Mouse (Mus musculus) adrenal gland, postnatal 36 days (tissue): ENCODE data around the gene Scyl2. TPM values are rescaled to one million over a fixed set of nuclear protein-coding genes. Genes with fewer than 3 reads are reported as not detected.
A peak's percentile ranks its signal among the peaks of the same experiment; 100 is the strongest.
"Not testable (repeated sequence)": the region's sequence is repeated elsewhere in the genome, so short reads cannot be mapped to it uniquely, and the experiment has no call there.

Source experiments
- DNase-seq, 2 experiments: peaks; one replicate each; pipeline ENCODE4 v3.0.0; 2021; ENCODE audit warnings: mixed read lengths in 1 of 2
- long read RNA-seq, 2 experiments: library from polyadenylated mRNA; stranded (forward); transcript quantifications; one replicate each; pipeline ENCODE4 v2.0.0; 2021; ENCODE audit warnings: borderline sequencing depth in 2 of 2
- total RNA-seq, 2 experiments: library from RNA; stranded (reverse); gene quantifications; 2 replicates each; pipeline ENCODE4 v1.2.3; 2021

The Scyl2 gene
- total RNA-seq: 10 to 100 TPM; 43.8 to 47.6 TPM
- long read RNA-seq, experiment 1, full-length matches to known transcripts: 3 of 9 reads
- long read RNA-seq, experiment 1, partial matches to known transcripts: 1 of 9 reads
- long read RNA-seq, experiment 1, other reads (novel, unspliced or antisense): 5 of 9 reads
- long read RNA-seq, experiment 2, partial matches to known transcripts: 1 of 2 reads
- long read RNA-seq, experiment 2, other reads (novel, unspliced or antisense): 1 of 2 reads

DNA sequence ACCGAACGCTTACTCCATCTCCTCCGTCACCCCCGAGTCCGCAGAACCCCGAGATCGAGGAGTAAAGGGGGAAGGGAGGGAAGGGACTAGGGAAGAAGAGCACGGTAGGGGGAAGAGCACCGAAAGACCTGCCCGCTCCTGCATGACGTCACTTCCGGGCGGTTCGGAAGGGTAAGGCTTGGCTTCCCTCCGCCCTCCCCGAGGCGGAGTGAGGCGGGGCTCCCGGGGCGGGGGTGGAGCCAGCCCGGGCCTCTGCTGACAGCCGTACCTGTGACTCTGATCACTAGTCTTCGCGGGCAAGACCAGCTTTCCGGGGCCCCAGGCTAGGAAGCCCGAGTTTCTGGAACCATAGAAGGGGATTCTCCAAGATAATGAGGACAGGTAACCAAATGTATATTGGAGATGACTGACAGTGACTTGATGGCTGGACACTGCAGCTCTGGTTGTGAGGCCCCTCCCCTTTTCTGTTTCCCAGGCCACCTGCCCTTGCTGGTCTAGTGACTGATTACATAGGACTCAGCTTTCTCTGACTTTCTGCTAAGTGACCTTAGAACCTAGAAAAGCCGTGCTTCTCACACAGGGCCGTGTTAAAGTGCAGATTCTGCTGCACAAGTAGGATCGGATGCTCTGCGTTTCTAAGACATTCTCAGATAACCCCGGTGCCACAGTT lies at the start of gene Scyl2:
TSS of gene Scyl2 (minus strand) at position 147 of the 670 bp plus-strand sequence.
- DNase-seq: peak; percentile 97 to 99

DNA sequence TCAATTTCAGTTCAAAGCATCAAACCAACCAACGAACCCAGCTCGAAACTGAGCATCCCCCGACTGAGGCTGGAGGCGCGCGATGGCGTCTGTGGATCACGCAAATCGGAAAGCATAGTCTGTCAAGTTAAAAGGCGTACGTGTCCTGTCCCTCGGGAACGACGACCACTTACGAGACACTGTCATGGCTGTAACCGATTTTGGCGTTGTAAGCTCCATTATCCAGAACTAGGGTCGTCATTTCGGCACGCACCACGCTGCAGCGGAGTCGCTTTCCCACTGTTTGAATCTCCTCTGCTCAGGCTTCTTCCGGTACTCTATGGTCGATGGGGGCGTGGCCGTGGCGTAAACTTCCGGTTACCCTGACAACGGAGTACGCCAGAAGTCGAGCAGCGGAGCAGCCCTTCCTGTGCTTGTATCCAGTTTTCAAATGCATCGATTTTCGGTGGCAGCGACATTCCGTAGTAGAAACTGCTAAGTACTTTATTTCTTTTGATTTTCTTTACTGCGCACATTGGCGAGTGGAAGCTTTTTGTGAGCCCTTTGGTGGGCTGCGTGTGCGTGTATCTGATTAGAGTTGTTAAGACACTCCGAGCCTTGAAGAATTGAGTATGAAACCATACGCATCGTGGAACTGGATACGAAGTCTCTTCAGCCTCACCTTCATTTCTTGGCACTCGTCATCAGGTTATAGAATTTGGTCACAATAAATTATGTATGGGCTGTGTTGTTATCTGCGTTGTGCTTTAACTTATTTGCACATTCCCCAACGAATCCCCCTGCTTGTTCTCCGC lies 46.1 kb upstream of the Scyl2 start, which contains the start of gene Actr6:
TSS of gene Actr6 (minus strand) at position 295 of the 794 bp plus-strand sequence.
- peak; percentile 94 to 95 for DNase-seq

- DNase-seq: no peak
Observed at GRCm38 (mm10) chr10:89731341-89731740, 45.3 kb upstream of the Scyl2 start.

GRCm38 (mm10) chr10:89730386-89730785 lies 44.3 kb upstream of the Scyl2 start:
- no peak for DNase-seq

DNA sequence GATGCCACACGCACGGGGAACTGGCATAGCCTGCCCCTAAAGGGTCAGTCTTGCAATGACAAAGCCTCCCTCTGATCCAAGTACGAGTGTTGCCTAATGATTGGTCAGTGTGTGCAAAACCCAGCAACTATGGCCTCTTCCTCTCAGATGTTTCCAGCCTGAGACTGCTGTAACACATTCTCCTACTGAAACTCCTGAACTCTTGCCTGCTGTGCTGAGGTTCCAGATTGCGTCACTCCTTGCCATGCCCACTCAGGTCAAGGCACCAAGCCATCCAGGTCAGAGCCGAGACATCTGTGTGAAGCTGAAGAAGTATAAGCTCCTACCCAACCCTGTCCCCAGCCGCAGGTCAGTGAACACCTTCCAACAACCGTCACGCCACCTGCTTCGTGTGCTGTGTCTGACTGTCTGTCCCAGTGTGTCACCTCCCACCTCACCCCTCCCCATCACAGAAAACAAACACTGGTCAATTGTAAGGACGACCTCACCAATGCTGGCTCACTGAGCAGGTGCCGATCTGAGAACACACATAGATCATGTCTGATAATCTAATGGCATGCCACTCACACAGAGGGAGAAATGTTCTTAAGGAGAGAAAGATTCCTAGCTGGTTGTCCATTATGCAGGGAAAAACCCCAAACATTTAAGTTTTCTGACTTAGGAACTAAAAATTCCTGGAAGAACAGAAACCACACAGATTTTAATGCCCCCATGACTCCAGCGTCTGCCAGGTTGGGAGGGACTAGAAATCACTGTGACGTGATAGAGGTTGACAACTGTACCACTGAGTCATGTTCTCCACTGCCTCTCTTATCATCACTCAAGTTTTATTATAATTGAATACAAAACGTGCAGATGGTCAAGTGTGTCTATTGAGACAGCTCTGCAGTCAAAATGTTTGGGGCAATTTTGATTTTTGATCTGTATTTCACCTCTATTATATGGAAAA lies 36.4 kb upstream of the Scyl2 start:
- peak; percentile 46 to 57 for DNase-seq

DNA sequence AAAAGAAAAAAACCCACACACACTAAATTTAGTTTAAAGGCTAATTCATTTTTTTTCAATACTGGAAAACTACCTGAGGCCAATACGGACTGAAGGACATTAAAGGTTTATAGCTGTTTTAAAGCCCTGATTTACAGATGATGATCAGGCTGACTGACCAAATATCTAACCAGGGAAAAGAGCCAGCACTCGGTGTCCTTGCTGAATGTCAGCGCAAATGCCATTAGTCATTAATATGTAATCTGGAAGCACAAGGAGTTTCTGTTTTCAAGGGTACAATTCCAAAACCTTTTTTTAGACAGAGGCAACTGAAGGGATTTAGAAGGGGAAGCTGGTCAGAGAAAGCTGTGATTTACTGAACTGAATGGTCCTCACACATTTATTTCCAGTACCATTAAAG lies 34.7 kb upstream of the Scyl2 start:
- peak; percentile 75 to 77 for DNase-seq

- no peak for DNase-seq
Observed at GRCm38 (mm10) chr10:89720252-89720651, 34.2 kb upstream of the Scyl2 start.

DNA sequence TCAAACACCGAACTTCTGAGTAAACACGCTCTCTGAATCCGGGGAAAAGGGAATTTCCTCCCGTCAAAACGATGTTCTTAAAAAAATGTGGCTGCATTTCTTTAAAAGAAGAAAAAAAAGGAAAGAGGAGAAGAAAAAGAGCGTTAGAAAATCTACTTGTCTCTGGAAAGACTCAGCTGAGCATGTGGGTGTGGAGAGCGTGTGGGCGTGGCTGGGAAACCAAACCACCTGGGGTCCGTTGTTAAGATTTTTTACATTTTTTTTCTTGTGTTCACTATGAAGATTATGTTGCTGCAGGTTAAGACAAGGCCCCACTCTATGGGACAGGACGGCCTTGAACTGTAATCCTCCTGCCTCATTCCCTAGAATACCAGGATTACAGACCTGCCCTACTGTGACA lies 28.8 kb upstream of the Scyl2 start:
- DNase-seq: no peak

DNA sequence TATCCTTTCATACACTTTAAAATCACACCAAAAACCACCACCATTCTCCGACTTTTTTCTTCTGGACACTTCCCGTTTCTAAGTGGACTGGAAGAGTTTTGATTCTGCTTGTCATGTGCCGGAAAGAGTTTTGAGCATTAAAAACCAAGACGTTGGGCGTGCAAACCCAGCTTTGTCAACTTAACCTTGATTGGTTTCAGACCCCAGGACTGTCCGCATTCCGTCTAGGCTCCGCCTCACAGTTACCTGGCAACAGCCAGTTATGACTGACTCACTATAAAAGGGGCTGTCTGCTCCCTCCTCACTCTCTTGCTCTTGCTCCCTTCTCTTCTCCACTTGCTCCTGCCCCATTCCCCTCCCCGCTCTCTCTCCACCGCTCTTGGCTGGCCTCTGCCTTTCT lies 22.6 kb upstream of the Scyl2 start:
- DNase-seq: peak; percentile 41 to 47

GRCm38 (mm10) chr10:89707397-89707796 lies 21.3 kb upstream of the Scyl2 start:
- DNase-seq: no peak

DNA sequence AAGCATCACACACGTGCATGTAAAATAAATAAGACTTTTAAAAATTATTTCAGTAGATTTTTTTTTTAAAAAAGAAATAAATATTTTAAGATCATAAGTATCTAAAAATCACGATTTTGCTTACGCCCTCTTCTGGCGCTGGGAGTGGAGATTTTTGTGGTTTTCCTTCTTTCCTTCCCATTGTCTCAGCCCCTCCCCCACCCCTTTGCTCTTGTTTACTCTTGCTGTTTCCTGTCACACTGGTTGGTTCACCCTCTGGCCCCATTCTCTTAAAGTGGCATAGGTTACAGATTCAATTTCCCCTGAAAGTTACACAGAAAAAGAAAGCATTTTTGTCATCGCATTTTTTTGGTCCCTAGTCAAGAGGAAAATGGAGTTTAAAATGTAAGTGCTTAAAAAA lies 17.0 kb upstream of the Scyl2 start:
- no peak for DNase-seq

DNA sequence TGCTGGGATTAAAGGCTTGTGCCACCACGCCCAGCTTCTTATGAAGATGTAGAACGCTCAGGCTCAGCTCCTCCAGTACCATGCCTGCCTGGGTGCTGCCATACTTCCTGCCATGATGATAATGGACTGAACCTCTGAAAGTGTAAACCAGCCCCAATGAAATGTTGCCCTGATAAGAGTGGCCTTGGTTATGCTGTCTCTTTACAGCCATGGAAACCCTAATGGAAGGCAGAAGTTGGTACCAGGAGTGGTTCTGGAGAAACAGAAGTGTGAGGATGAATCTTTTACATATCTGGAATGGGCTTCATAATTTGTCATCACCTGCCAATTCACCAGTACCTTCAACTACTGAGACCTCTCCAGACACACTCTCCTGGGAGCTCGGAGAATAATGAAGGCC lies 11.9 kb upstream of the Scyl2 start:
- DNase-seq: no peak

- DNase-seq: not testable (repeated sequence)
Observed at GRCm38 (mm10) chr10:89696270-89696669, 10.2 kb upstream of the Scyl2 start.

DNA sequence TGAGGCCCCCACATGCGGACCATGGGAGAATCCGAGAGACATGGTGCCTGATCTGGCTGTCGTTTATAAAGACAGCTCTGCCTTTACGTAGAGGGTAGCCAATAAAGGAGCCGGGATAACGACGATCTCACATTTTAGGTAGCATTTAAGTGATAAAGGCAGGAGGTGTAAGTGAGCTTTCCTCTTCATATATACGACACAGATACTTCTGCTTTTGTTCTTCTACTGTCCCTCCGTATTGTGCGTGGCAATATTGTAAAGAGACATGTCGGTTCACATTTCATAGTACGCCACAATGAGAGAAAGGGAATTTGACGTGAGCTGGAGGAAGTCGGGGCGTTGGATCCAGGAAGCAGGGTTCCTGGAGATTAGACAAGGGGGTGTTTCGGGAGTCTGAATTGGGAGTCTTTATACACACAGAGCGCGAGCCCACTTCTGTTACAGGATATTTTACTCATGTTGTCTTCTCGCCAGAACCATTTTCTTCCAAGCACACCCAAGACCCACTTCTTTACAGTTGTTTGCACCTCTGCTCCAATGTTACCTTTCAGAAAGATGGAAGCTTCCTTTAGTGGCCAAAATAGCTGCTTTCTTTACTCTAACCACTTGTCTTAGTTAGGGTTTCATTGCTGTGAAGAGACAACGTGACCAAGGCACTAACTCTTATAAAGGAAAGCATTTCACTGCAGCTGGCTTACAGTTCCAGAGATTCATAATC lies 9.3 kb upstream of the Scyl2 start:
- DNase-seq: no peak

GRCm38 (mm10) chr10:89690021-89690420 lies 3.9 kb upstream of the Scyl2 start:
- no peak for DNase-seq

GRCm38 (mm10) chr10:89687455-89687854 lies 1.4 kb upstream of the Scyl2 start:
- DNase-seq: no peak

DNA sequence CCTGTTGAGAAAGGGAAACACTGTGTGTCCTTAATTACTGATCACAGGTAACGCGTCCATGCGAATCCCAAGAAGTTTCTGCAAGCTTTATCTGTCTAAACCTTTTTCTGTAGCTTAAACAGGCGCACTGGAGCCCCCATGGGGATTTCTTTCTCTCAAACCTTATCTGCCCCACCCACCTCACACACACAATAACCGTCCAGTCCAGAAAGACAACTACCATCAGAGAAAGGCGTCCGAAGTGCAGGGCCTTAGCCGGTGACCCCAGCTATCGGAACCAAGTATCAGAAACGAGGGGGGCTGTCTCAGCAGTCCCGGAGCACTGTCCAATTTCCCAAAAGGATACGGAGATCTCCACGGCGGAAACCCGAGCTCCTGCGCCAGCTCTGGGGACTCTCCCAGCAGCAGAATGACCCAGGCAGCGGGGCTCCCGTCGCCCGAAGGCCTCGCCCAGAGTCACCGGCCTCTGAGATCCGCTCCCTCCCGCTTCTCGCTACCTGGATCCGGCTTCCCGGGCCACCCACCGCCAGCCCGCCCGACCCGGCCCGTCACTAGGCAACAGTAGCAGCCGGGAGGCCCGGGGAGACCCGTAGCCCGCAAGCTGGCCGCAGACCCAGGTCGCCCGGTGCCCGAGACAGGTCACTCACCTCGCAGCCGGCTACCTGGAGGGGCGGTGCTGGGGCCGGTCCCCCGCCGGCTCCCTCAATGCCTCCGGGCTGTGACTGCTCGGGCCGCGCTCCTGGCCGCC lies 520 bp downstream of the Scyl2 start:
- DNase-seq: peak; percentile 29 to 49

DNA sequence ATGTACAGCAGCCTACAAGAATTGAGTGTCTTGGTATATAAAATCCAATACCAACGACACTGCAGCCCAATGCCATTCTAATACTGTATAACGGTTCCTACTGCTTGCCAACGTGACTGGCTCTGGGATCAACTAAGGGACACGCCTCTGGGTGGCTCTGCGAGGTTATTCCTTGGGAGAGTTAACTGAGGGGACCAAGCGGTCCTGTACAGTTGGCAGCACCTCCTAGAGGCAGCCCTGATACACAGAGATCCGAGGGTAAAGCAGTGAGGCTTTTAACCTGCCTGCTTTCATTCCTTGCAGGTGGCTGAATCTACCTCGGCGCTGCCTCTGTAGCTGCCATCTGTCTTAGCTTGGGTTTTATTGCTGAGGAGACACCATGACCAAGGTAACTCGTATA lies 3.1 kb downstream of the Scyl2 start:
- DNase-seq: no peak

DNA sequence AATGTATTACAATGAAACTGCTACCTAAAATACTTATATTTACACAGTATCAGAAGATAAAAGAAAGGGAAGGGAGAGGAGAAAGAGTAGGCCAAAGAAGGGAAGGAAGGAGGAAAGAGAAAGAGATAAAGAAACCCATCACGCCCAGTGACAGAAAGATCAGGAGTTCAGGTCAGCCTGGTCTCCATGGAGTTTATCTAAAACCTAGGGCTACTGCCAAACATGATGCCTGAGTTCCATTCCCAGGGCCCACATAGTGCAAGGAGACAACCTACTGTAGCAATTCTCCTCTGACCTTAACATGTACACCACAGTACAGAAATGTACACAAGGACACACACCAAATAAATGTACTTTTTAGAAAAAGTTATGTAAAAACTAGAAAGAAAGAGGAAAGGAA lies 3.9 kb downstream of the Scyl2 start:
- peak in 1 of 2 experiments; percentile 22 for DNase-seq

DNA sequence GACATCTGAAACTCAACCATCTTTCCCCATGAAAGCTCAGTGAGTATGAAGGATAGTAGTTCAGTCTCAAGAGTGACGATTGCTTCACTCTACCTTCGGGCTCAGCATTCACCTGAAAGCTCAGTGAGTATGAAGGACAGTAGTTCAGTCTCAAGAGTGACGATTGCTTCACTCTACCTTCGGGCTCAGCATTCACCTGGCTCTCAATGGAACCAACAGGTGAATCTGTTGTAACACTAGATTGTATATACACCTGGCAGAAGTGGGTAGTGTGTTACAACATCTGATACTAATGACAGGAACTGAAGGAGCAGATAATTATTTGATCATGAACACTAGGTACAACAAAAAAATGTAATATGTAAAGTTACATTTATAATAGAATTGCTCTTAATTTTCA lies 4.4 kb downstream of the Scyl2 start:
- no peak for DNase-seq
